Mouse (Mus musculus): Measurements from ENCODE around the gene Anxa9. TPM values are rescaled to one million over a fixed set of nuclear protein-coding genes. Genes with fewer than 3 reads are reported as not detected.

Gene Anxa9
- polyA plus RNA-seq, 1 experiment from 2014 or later, result 6.7 TPM

DNA sequence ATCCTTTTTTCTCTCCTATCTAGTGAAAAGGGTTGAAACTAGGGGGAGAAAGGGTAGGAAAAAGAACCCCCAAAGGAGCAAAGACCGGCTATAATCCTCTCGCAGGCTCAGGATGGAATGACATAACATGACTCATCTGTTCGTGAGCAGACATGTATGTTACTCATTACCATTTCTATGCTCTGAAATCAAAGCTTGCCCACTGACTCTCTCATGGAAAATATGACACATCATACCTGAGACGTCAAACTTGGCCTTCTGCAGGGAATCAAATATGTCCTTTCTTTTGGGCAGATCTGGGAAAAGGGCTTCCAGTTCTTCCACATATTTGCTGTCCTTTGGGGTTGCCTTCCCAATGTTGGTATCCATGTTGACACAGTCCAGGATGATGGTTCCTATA, 45.0 kb downstream of the Anxa9 start:
- ATAC-seq (replicated peaks; ENCODE audit: low FRiP score), result no peak
- H3K27me3 ChIP-seq (replicated peaks; ENCODE audit: control insufficient read depth, insufficient read depth, low read length), result no peaks in the 10 kb centered on the region
- peaks cover 22% of the 10 kb centered on the region for H3K36me3 ChIP-seq (ENCODE audit: control insufficient read depth, insufficient read depth, low read length)
- DNase-seq (ENCODE audit: low spot score), result no peak
- WGBS, result 86% methylated on average over 4 of the region's 4 CpGs
- no peak overlapping the region for H3K4me3 ChIP-seq (ENCODE audit: low read depth, low read length)
- H3K4me2 ChIP-seq, result no peak overlapping the region
- peaks cover 3% of the 10 kb centered on the region; the same call in 1 of the 2 replicates for H3K4me1 ChIP-seq (replicated peaks; ENCODE audit: control insufficient read depth, insufficient read depth, low read length)
- H3K27ac ChIP-seq (ENCODE audit: low read depth, low read length), result no peak overlapping the region
- H3K9me3 ChIP-seq (ENCODE audit: control insufficient read depth, low read length), result no peaks in the 10 kb centered on the region
- H3K9ac ChIP-seq (ENCODE audit: low read depth, low read length), result no peak overlapping the region

DNA sequence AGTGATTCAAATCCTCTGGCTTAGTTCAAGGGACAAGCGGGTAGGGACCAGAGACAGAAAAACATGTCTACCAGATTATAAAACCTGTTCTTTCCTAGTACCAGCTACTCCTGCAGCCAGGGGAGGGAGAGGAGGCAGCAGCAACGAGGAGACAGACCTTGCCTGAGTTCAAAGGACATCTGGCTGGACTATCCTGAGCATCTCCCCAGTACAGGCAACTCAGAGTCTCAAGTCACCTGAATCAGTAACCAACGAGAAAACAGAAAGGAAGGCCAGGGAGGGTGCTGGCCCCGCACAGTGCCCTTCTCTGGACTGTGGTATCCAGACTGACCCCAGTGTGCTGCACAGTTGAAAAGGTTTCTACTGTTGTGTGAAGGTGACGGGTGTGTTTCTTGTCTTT, 50.0 kb downstream of the Anxa9 start:
- Histone ChIP-seq H3K4me1 (replicated peaks; ENCODE audit: control insufficient read depth, insufficient read depth, low read length) (no peaks in the 10 kb centered on the region), H3K9ac (ENCODE audit: low read depth, low read length) (no peak overlapping the region), H3K27me3 (replicated peaks; ENCODE audit: control insufficient read depth, insufficient read depth, low read length) (no peaks in the 10 kb centered on the region), H3K36me3 (ENCODE audit: control insufficient read depth, insufficient read depth, low read length) (peaks cover 14% of the 10 kb centered on the region; the same call in 1 of the 2 replicates), H3K9me3 (ENCODE audit: control insufficient read depth, low read length) (no peaks in the 10 kb centered on the region), H3K4me3 (ENCODE audit: low read depth, low read length) (no peak overlapping the region), H3K4me2 (no peak overlapping the region), H3K27ac (ENCODE audit: low read depth, low read length) (no peak overlapping the region)
- no peak for ATAC-seq (replicated peaks; ENCODE audit: low FRiP score)
- 80% methylated on average over 5 of the region's 5 CpGs for WGBS
- no peak for DNase-seq (ENCODE audit: low spot score)

- Histone ChIP-seq H3K9me3 (ENCODE audit: control insufficient read depth, low read length) (no peaks in the 10 kb centered on the region), H3K36me3 (ENCODE audit: control insufficient read depth, insufficient read depth, low read length) (peaks cover 9% of the 10 kb centered on the region; the same call in 1 of the 2 replicates), H3K27me3 (replicated peaks; ENCODE audit: control insufficient read depth, insufficient read depth, low read length) (no peaks in the 10 kb centered on the region), H3K4me1 (replicated peaks; ENCODE audit: control insufficient read depth, insufficient read depth, low read length) (no peaks in the 10 kb centered on the region), H3K4me2 (no peak within 1 kb of the TSS), H3K27ac (ENCODE audit: low read depth, low read length) (no peak within 1 kb of the TSS), H3K4me3 (ENCODE audit: low read depth, low read length) (no peak within 1 kb of the TSS), H3K9ac (ENCODE audit: low read depth, low read length) (no peak within 1 kb of the TSS)
- ATAC-seq (replicated peaks; ENCODE audit: low FRiP score), result no peak
- 56% methylated on average over 7 of the region's 7 CpGs for WGBS
- no peak for DNase-seq (ENCODE audit: low spot score)
Measured at GRCm38 (mm10) chr3:95250783-95251424, 56.1 kb downstream of the Anxa9 start, which contains the start of gene Bnipl. Gene Bnipl (minus strand): TSS chr3:95251193.

DNA sequence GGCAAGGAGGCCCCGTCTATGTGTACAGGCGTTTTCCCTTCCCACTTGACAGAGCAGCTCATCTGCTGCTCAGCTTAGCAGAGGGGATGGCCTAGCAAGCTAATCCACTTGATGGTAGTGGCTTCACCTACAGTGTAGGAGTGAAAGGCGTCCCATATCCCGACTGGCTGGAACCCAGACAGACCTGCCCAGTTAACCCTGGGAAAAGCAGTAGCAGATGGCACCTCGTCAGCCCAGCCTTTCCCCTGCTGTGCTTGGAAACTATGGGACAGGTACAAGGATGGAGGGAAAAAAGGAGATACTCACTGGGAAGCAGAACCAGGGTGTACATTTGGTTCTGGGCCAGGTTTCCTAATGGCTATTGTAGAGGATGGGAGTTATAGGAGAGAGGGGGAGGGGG, 56.6 kb downstream of the Anxa9 start:
- Histone ChIP-seq H3K4me2 (no peak overlapping the region), H3K9ac (ENCODE audit: low read depth, low read length) (no peak overlapping the region), H3K27me3 (replicated peaks; ENCODE audit: control insufficient read depth, insufficient read depth, low read length) (no peaks in the 10 kb centered on the region), H3K36me3 (ENCODE audit: control insufficient read depth, insufficient read depth, low read length) (peaks cover 9% of the 10 kb centered on the region; the same call in 1 of the 2 replicates), H3K9me3 (ENCODE audit: control insufficient read depth, low read length) (no peaks in the 10 kb centered on the region), H3K4me3 (ENCODE audit: low read depth, low read length) (no peak overlapping the region), H3K27ac (ENCODE audit: low read depth, low read length) (no peak overlapping the region), H3K4me1 (replicated peaks; ENCODE audit: control insufficient read depth, insufficient read depth, low read length) (no peaks in the 10 kb centered on the region)
- no peak for ATAC-seq (replicated peaks; ENCODE audit: low FRiP score)
- no peak for DNase-seq (ENCODE audit: low spot score)
- 84% methylated on average over 5 of the region's 5 CpGs for WGBS

DNA sequence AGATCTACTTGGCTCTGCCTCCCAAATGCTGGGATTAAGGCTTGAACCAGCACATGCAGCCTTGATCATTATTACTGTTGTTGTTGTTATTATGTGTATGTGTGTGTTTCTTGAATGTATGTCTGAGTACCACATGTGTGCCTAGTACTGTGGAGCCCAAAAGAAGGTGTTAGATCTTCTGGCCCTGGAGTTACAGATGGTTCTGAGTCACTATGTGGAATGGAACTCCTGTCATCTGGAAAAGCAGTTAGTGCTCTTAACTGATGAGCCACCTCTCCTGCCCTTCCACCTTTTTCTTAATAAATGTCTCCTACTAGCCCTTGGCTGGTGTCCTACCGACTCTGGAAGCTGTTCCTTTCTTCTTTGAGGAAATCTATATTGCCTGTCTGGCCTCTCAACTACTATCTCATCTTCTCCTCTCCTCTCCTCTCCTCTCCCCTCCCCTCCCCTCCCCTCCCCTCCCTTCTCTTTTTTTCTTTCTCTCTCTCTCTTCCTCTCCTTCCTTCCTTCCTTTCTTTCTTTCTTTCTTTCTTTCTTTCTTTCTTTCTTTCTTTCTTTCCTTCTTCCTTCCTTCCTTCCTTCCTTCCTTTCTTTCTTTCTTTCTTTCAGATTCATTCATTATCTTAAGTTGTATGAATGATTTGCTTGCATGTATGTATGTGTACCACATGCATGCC, 59.2 kb downstream of the Anxa9 start:
- WGBS, result 41% methylated on average over 1 of the region's 1 CpGs
- DNase-seq (ENCODE audit: low spot score), result no peak
- Histone ChIP-seq H3K36me3 (ENCODE audit: control insufficient read depth, insufficient read depth, low read length) (peaks cover 1% of the 10 kb centered on the region; the same call in 1 of the 2 replicates), H3K4me3 (ENCODE audit: low read depth, low read length) (no peak overlapping the region), H3K4me2 (no peak overlapping the region), H3K4me1 (replicated peaks; ENCODE audit: control insufficient read depth, insufficient read depth, low read length) (no peaks in the 10 kb centered on the region), H3K27me3 (replicated peaks; ENCODE audit: control insufficient read depth, insufficient read depth, low read length) (no peaks in the 10 kb centered on the region), H3K9me3 (ENCODE audit: control insufficient read depth, low read length) (no peaks in the 10 kb centered on the region), H3K27ac (ENCODE audit: low read depth, low read length) (no peak overlapping the region), H3K9ac (ENCODE audit: low read depth, low read length) (no peak overlapping the region)
- no peak for ATAC-seq (replicated peaks; ENCODE audit: low FRiP score)

DNA sequence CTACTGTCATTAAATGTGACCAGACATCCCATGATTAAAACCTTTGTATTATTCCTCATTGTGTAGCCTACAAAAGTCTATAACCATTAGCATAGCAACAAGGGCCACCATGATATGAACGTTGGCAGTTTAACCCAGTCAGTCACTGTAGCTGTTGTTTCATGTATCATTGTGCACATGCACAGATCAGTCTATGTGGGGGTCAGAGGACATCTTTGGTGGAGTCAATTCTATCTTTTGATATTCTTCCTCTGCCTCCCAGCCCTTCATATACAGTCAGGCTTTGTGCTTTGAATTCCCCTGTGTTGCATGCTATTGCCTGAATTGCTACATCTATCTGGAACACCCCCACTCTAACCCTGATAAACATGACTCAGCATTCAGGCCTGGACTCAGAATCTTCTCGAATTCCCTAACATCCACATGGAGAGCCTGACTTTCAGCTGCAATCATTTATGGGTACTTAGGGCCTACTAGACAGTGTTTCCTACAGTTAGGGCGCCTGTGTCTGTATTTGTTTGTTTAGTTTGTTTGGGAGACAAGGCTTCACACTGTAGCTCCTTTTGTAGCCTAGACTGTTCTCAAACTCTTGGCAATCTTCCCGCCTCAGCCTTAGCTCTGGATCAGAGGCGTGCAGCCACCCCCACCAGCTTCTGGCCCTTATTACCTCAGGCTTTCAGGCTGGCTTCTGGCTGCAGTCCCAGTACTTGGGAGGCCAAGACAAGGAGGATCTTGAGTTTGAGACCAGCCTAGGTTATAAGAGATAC, 60.3 kb downstream of the Anxa9 start:
- no peaks in the 10 kb centered on the region for H3K4me1 ChIP-seq (replicated peaks; ENCODE audit: control insufficient read depth, insufficient read depth, low read length)
- H3K4me3 ChIP-seq (ENCODE audit: low read depth, low read length), result no peak overlapping the region
- no peak for ATAC-seq (replicated peaks; ENCODE audit: low FRiP score)
- no peaks in the 10 kb centered on the region; the same call in 1 of the 2 replicates for H3K36me3 ChIP-seq (ENCODE audit: control insufficient read depth, insufficient read depth, low read length)
- H3K9me3 ChIP-seq (ENCODE audit: control insufficient read depth, low read length), result no peaks in the 10 kb centered on the region
- no peak for DNase-seq (ENCODE audit: low spot score)
- H3K4me2 ChIP-seq, result no peak overlapping the region
- H3K27me3 ChIP-seq (replicated peaks; ENCODE audit: control insufficient read depth, insufficient read depth, low read length), result no peaks in the 10 kb centered on the region
- WGBS, result 80% methylated on average over 5 of the region's 5 CpGs
- no peak overlapping the region for H3K27ac ChIP-seq (ENCODE audit: low read depth, low read length)
- no peak overlapping the region for H3K9ac ChIP-seq (ENCODE audit: low read depth, low read length)

Other genes with a start within 250 kb of the Anxa9 start
- gene Pip5k1a, start 200.2 kb downstream of the Anxa9 start, polyA plus RNA-seq (2014; fragmentation: Nextera tagmentation; extraction: Ambion mirVana), result 10.9 and 12.8 TPM in 2 replicates
- 109 and 111 TPM in 2 replicates for gene Vps72, start 196.2 kb downstream of the Anxa9 start, polyA plus RNA-seq (2014; fragmentation: Nextera tagmentation; extraction: Ambion mirVana)
- gene Tmod4, start 182.7 kb downstream of the Anxa9 start, polyA plus RNA-seq (2014; fragmentation: Nextera tagmentation; extraction: Ambion mirVana), result 1.1 TPM in 2 replicates
- 53.1 and 58.5 TPM in 2 replicates for gene Scnm1, start 173.2 kb downstream of the Anxa9 start, polyA plus RNA-seq (2014; fragmentation: Nextera tagmentation; extraction: Ambion mirVana)
- gene Lysmd1, start 173.1 kb downstream of the Anxa9 start, polyA plus RNA-seq (2014; fragmentation: Nextera tagmentation; extraction: Ambion mirVana), result 8.9 and 9.1 TPM in 2 replicates
- gene Tnfaip8l2, start 164.8 kb downstream of the Anxa9 start, polyA plus RNA-seq (2014; fragmentation: Nextera tagmentation; extraction: Ambion mirVana), result 4.8 and 5.4 TPM in 2 replicates
- 2.5 and 2.8 TPM in 2 replicates for gene Sema6c, start 146.7 kb downstream of the Anxa9 start, polyA plus RNA-seq (2014; fragmentation: Nextera tagmentation; extraction: Ambion mirVana)
- 9.1 and 9.3 TPM in 2 replicates for gene Gabpb2, start 89.3 kb downstream of the Anxa9 start, polyA plus RNA-seq (2014; fragmentation: Nextera tagmentation; extraction: Ambion mirVana)
- 93.6 and 102 TPM in 2 replicates for gene Cdc42se1, start 78.4 kb downstream of the Anxa9 start, polyA plus RNA-seq (2014; fragmentation: Nextera tagmentation; extraction: Ambion mirVana)
- 8.6 and 8.7 TPM in 2 replicates for gene Mllt11, start 75.0 kb downstream of the Anxa9 start, polyA plus RNA-seq (2014; fragmentation: Nextera tagmentation; extraction: Ambion mirVana)
- gene Gm128, start 65.6 kb downstream of the Anxa9 start, polyA plus RNA-seq (2014; fragmentation: Nextera tagmentation; extraction: Ambion mirVana), result 0.95 and 1.0 TPM in 2 replicates
- gene Bnipl, start 56.0 kb downstream of the Anxa9 start, polyA plus RNA-seq (2014; fragmentation: Nextera tagmentation; extraction: Ambion mirVana), result 0.08 and 0.25 TPM in 2 replicates
- gene Mindy1, start 25.8 kb downstream of the Anxa9 start, polyA plus RNA-seq (2014; fragmentation: Nextera tagmentation; extraction: Ambion mirVana), result 29.0 and 29.9 TPM in 2 replicates
- 19.8 and 22.7 TPM in 2 replicates for gene Prune1, start 25.1 kb downstream of the Anxa9 start, polyA plus RNA-seq (2014; fragmentation: Nextera tagmentation; extraction: Ambion mirVana)
- 178 and 182 TPM in 2 replicates for gene Cers2, start 7.6 kb upstream of the Anxa9 start, polyA plus RNA-seq (2014; fragmentation: Nextera tagmentation; extraction: Ambion mirVana)
- gene Setdb1, start 50.0 kb upstream of the Anxa9 start, polyA plus RNA-seq (2014; fragmentation: Nextera tagmentation; extraction: Ambion mirVana), result 47.0 and 57.6 TPM in 2 replicates
- gene 4930558C23Rik, start 95.7 kb upstream of the Anxa9 start, polyA plus RNA-seq (2014; fragmentation: Nextera tagmentation; extraction: Ambion mirVana), result not detected in 2 replicates
- gene Arnt, start 127.2 kb upstream of the Anxa9 start, polyA plus RNA-seq (2014; fragmentation: Nextera tagmentation; extraction: Ambion mirVana), result 26.5 and 29.8 TPM in 2 replicates
- gene Ctsk, start 192.1 kb upstream of the Anxa9 start, polyA plus RNA-seq (2014; fragmentation: Nextera tagmentation; extraction: Ambion mirVana), result 1.7 and 1.8 TPM in 2 replicates
- 16.6 and 18.5 TPM in 2 replicates for gene Ctss, start 219.6 kb upstream of the Anxa9 start, polyA plus RNA-seq (2014; fragmentation: Nextera tagmentation; extraction: Ambion mirVana)